Mouse (Mus musculus) urinary bladder, adult 2 months (tissue): ENCODE measurements around the gene Gm11562. TPM values are rescaled to one million over a fixed set of nuclear protein-coding genes. Genes with fewer than 3 reads are reported as not detected.
"Not testable (repeated sequence)": the region's sequence is repeated elsewhere in the genome, so short reads cannot be mapped to it uniquely, and the experiment has no call there.

Experiments
- DNase-seq: peaks from one replicate; pipeline ENCODE4 v3.0.0; 2022; ENCODE audit warnings: low spot score
- polyA plus RNA-seq: library from polyadenylated mRNA; depleted of rRNA; stranded (reverse); fragments of >200 nt; gene quantifications from 2 replicates; pipeline ENCODE4 v1.2.3, GENCODE M21; 2012; rRNA removed

Gm11562 gene
- polyA plus RNA-seq: 0.18 TPM in 1 of 2 replicates, not detected in the other

- DNase-seq: no peak
These were observed at the start of gene Gm11562 for GRCm38 (mm10) chr11:99620335-99620734. Gene Gm11562 (minus strand): TSS chr11:99620435.

- DNase-seq: no peak
These were observed 45.6 kb upstream of the Gm11562 start, which contains the start of gene Krtap4-6 for GRCm38 (mm10) chr11:99665860-99666259. Gene Krtap4-6 (minus strand): TSS chr11:99665960.

GRCm38 (mm10) chr11:99662802-99663201, 42.6 kb upstream of the Gm11562 start:
- DNase-seq: no peak

GRCm38 (mm10) chr11:99659256-99659655, 39.0 kb upstream of the Gm11562 start:
- DNase-seq: no peak

- not testable (repeated sequence) for DNase-seq
These were observed 38.3 kb upstream of the Gm11562 start, which contains the start of gene Gm11563 for GRCm38 (mm10) chr11:99658467-99659010. Gene Gm11563 (minus strand): TSS chr11:99658960.

GRCm38 (mm10) chr11:99657051-99657450, 36.8 kb upstream of the Gm11562 start:
- no peak for DNase-seq

GRCm38 (mm10) chr11:99650136-99650535, 29.9 kb upstream of the Gm11562 start, which contains the start of gene Gm11555:
Gene Gm11555 (minus strand): TSS chr11:99650236.
- DNase-seq: no peak

- DNase-seq: no peak
These were observed 26.2 kb upstream of the Gm11562 start for GRCm38 (mm10) chr11:99646444-99646843.

GRCm38 (mm10) chr11:99644351-99644750, 24.1 kb upstream of the Gm11562 start:
- DNase-seq: no peak

- not testable (repeated sequence) for DNase-seq
These were observed 23.5 kb upstream of the Gm11562 start, which contains the start of gene Krtap4-7 for GRCm38 (mm10) chr11:99643635-99644139. Gene Krtap4-7 (minus strand): TSS chr11:99644089.

GRCm38 (mm10) chr11:99640926-99641325, 20.7 kb upstream of the Gm11562 start:
- no peak for DNase-seq

- no peak for DNase-seq
These were observed 16.9 kb upstream of the Gm11562 start for GRCm38 (mm10) chr11:99637086-99637485.

GRCm38 (mm10) chr11:99634653-99635134, 14.5 kb upstream of the Gm11562 start, which contains the start of gene Krtap4-2:
Gene Krtap4-2 (minus strand): TSS chr11:99635084.
- no peak for DNase-seq

- DNase-seq: no peak
These were observed 13.1 kb upstream of the Gm11562 start for GRCm38 (mm10) chr11:99633293-99633692.

- DNase-seq: no peak
These were observed 10.7 kb upstream of the Gm11562 start for GRCm38 (mm10) chr11:99630890-99631289.

- DNase-seq: no peak
These were observed 7.9 kb upstream of the Gm11562 start, which contains the start of gene Krtap4-1 for GRCm38 (mm10) chr11:99628138-99628537. Gene Krtap4-1 (minus strand): TSS chr11:99628238.

GRCm38 (mm10) chr11:99614796-99615363, 5.4 kb downstream of the Gm11562 start, which contains the start of gene Krtap2-4:
Gene Krtap2-4 (minus strand): TSS chr11:99614846.
- no peak for DNase-seq

GRCm38 (mm10) chr11:99610089-99610488, 10.1 kb downstream of the Gm11562 start, which contains the start of gene Gm11937:
Gene Gm11937 (minus strand): TSS chr11:99610189.
- DNase-seq: not testable (repeated sequence)

GRCm38 (mm10) chr11:99609126-99609525, 11.1 kb downstream of the Gm11562 start:
- no peak for DNase-seq

GRCm38 (mm10) chr11:99603208-99603607, 17.0 kb downstream of the Gm11562 start, which contains the start of gene Gm11938:
Gene Gm11938 (minus strand): TSS chr11:99603308.
- not testable (repeated sequence) for DNase-seq

GRCm38 (mm10) chr11:99597742-99598141, 22.5 kb downstream of the Gm11562 start, which contains the start of gene Krtap9-3:
Gene Krtap9-3 (minus strand): TSS chr11:99598105.
- DNase-seq: not testable (repeated sequence)

- DNase-seq: no peak
These were observed 29.3 kb downstream of the Gm11562 start, which contains the start of gene Krtap1-3 for GRCm38 (mm10) chr11:99590981-99591380. Gene Krtap1-3 (minus strand): TSS chr11:99591339.
